ENCODE assay signal across 18 mouse cellular contexts in the genomic region with DNA sequence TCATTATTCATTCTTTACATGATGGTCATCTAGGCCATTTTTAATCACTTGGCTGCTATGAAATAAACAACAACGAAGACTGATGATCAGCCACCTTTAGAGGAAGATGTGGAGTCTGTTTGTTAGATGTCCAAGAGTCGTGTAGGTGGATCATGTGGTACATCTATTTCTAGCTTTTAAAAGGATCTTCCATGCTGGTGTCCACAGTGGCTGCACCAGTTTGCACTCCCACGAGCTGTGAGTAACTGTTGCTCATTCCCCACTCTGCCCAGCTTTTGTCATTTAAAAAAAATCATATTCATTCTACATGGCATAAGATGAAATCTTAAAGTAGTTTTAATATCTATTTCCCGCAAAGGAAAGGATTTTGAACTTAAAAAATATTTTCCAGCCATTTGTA.
"Had no signal": no experiment of that assay in that cellular context is flagged by ENCODE, and none has a peak within 500 bp of the region (broad histone marks: within the 10 kb centered on the region; RNA-seq: fewer than 3 reads in every experiment).

No protein-coding gene starts in this region.

- DNase-seq: gastrocnemius, adult 2 months; gastrocnemius, postnatal 10 days; gastrocnemius, postnatal 25 days; heart, adult 18-20 months; heart, postnatal 10 days; heart, postnatal 4 days; kidney, adult 18-20 months; kidney, adult 8-10 months; kidney, postnatal 10 days; kidney, postnatal 36 days; layer of hippocampus, adult 9-11 months; layer of hippocampus, postnatal 36 days had no signal

- ATAC-seq: forebrain, embryonic 16.5 days; hindbrain, embryonic 16.5 days; inflammation-experienced regulatory T-cells, adult 6 months; intestine, embryonic 15.5 days; intestine, postnatal 0 days; liver, embryonic 12.5 days had no signal
